Mouse (Mus musculus): ENCODE results near the gene Nceh1.

The Nceh1 gene

GRCm38 (mm10) chr3:27188386-27188785, 5.6 kb downstream of the Nceh1 start:
- in situ Hi-C loops (cut with MboI; ENCODE audit: low pct_unique_long_range_greater_than_20kb in 1 of 2, low sequenced_read_pairs in 2 of 2, unreplicated experiment in 1 of 2), result no loop called here

DNA sequence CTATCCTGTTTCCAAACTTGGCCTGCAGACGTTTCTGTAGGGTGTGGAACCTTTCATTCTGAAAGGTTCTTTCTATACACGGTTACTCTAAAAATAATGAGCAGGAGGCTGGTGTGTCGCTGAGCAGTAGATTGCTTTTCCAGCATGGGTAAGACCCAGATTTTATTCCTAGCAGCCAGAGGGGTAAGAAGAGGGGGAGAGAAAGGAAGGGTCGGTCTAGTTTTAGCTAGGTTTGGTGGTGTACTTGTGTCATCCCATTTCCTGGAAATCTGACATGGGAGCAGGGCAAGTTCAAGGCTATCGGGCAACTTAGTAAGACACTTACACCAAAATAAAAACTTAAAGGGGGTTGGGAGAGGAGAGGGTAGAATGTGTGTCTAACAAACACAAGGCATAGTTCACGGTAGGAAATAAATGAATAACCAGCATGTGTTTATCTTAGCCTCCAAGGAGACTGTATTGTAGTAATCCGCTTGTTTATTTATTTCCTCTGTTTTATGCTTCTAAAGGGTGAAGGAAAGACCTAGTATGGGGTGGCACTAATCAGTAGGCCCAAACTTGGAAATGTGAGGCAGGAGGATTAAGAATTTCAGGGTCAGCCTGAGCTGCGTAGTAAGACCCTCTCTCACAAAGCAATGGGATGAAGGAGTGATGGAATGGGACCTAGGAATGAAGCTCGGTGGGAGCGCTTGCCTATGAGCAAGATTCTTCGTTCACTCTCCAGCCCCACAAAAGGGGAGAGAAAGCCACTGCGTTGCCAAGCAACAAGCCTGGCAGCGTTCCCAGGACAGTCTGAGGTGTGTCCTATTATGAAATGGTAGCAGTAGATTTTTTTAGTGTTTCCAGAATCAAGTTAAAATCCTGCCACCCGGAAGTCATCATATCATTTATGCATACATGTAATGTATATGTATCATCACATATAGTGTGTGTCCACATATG, 6.8 kb downstream of the Nceh1 start:
- in situ Hi-C loops (cut with MboI; ENCODE audit: low pct_unique_long_range_greater_than_20kb in 1 of 2, low sequenced_read_pairs in 2 of 2, unreplicated experiment in 1 of 2), result no loop called here

DNA sequence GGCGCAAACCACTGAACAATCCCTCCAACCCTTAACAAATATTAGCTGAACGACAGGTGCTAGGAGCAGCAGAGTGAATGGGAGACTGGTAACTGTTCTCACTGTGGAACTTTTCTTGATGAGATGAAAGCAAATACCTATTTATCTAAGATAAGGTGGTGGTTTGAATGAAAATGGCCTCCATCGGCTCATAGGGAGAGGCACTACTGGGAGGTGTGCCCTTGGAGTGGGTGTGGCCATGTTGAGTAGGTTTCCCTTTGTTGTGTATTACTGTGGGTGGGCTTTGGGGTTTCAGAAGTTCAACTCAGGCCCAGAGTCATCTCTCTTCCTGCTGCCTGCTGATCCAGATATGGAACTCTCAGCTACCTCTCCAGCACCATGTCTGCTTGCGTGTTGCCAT, 8.1 kb downstream of the Nceh1 start:
- in situ Hi-C loops (cut with MboI; ENCODE audit: low pct_unique_long_range_greater_than_20kb in 1 of 2, low sequenced_read_pairs in 2 of 2, unreplicated experiment in 1 of 2), result no loop called here

- in situ Hi-C loops (cut with MboI; ENCODE audit: low pct_unique_long_range_greater_than_20kb in 1 of 2, low sequenced_read_pairs in 2 of 2, unreplicated experiment in 1 of 2), result no loop called here
Measured at GRCm38 (mm10) chr3:27191856-27192255, 9.1 kb downstream of the Nceh1 start.

GRCm38 (mm10) chr3:27193844-27194317, 11.1 kb downstream of the Nceh1 start:
- in situ Hi-C loops (cut with MboI; ENCODE audit: low pct_unique_long_range_greater_than_20kb in 1 of 2, low sequenced_read_pairs in 2 of 2, unreplicated experiment in 1 of 2), result no loop called here

- in situ Hi-C loops (cut with MboI; ENCODE audit: low pct_unique_long_range_greater_than_20kb in 1 of 2, low sequenced_read_pairs in 2 of 2, unreplicated experiment in 1 of 2), result no loop called here
Measured at GRCm38 (mm10) chr3:27195153-27195552, 12.4 kb downstream of the Nceh1 start.

- in situ Hi-C loops (cut with MboI; ENCODE audit: low pct_unique_long_range_greater_than_20kb in 1 of 2, low sequenced_read_pairs in 2 of 2, unreplicated experiment in 1 of 2), result no loop called here
Measured at GRCm38 (mm10) chr3:27195573-27196227, 12.9 kb downstream of the Nceh1 start.

DNA sequence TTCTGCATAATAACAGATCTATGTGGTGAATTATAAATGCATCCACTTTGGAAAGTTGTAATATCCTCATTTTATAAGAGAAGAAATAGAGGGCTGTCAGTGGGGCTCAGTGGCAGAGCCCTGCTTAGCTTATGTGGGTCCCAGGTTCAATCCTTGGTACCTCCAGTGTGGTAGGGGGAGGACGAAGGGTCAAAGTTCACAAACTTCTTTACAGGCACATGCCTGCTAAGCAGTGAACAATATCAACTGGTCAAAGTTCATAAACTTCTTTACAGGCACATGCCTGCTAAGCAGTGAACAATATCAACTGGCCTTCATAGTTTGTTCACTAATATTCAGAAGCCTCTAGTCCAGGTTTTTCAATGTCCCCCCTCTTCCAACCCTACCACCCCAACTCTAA, 13.8 kb downstream of the Nceh1 start:
- in situ Hi-C loops (cut with MboI; ENCODE audit: low pct_unique_long_range_greater_than_20kb in 1 of 2, low sequenced_read_pairs in 2 of 2, unreplicated experiment in 1 of 2), result no loop called here

- in situ Hi-C loops (cut with MboI; ENCODE audit: low pct_unique_long_range_greater_than_20kb in 1 of 2, low sequenced_read_pairs in 2 of 2, unreplicated experiment in 1 of 2), result no loop called here
Measured at GRCm38 (mm10) chr3:27197816-27198215, 15.1 kb downstream of the Nceh1 start.

DNA sequence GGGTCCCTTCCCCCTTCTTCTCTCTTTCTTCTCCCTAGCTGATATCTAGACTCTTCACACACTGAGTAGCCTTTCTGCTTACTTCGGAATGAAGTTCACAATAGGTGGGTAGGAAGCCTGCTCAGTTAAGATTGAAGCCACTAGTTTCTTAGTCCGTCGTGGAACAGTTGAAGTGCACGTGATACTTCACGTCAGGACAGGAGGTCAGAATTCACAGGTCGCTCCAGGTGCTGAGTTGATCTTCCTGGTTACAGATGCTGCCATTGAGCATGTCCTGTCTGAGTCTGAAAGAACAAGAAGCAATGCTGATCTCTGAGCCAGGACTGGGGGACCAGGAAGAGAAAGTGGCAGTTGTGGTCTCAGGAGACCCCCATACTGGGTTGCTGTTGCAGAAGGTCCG, 16.4 kb downstream of the Nceh1 start:
- in situ Hi-C loops (cut with MboI; ENCODE audit: low pct_unique_long_range_greater_than_20kb in 1 of 2, low sequenced_read_pairs in 2 of 2, unreplicated experiment in 1 of 2), result no loop called here

DNA sequence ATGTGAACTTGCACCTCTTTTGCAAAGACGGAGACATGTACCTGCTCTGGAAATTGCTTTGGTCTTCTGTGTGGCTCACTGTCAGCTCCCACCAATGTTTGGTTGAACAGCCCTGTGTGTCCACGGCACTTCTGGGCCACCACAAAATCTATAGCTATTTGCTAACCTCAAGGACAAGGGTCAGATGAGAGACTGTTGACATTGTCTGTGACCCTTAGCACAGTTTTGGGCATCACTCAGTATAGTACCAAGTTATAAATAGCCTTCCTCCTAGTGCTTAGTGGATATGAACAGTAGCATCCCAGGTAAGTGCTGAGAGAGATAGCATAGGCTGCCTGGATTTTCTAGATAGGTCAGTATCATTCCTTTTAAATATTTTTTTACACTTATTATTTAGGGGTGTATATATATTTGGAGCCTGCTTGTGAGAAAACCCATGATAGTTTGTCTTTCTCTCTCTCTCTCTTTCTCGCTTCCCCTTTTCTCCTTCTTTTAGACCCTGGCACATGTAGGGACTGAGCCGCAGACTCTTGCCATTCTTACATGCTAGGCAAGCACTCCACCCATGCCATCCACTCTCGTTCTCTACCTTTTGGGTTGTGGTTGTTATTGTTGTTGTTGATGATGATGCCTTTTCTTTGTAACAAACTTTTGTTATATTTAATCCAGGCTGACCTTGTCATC, 19.1 kb downstream of the Nceh1 start:
- in situ Hi-C loops (cut with MboI; ENCODE audit: low pct_unique_long_range_greater_than_20kb in 1 of 2, low sequenced_read_pairs in 2 of 2, unreplicated experiment in 1 of 2), result no loop called here

- in situ Hi-C loops (cut with MboI; ENCODE audit: low pct_unique_long_range_greater_than_20kb in 1 of 2, low sequenced_read_pairs in 2 of 2, unreplicated experiment in 1 of 2), result no loop called here
Measured at GRCm38 (mm10) chr3:27205068-27205467, 22.3 kb downstream of the Nceh1 start.

GRCm38 (mm10) chr3:27205514-27206220, 22.9 kb downstream of the Nceh1 start:
- in situ Hi-C loops (cut with MboI; ENCODE audit: low pct_unique_long_range_greater_than_20kb in 1 of 2, low sequenced_read_pairs in 2 of 2, unreplicated experiment in 1 of 2), result no loop called here

DNA sequence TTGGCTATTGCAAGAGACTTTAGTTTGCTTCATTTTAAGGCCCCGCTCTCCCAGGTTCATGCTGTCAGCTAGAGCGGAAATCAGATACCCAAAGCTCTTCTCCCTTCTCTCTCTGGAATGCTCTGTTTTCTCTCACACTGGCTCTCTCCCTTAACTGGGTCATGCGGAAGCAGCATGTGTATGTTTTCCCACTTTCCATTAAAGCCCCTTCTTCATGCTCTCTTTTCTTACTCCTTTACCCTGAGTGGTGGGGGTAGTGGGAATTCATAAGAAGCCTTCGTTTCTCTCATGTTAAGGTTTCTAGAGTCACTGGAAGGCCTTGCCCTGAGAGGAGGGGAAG, 23.4 kb downstream of the Nceh1 start:
- in situ Hi-C loops (cut with MboI; ENCODE audit: low pct_unique_long_range_greater_than_20kb in 1 of 2, low sequenced_read_pairs in 2 of 2, unreplicated experiment in 1 of 2), result no loop called here

GRCm38 (mm10) chr3:27206577-27206976, 23.8 kb downstream of the Nceh1 start:
- in situ Hi-C loops (cut with MboI; ENCODE audit: low pct_unique_long_range_greater_than_20kb in 1 of 2, low sequenced_read_pairs in 2 of 2, unreplicated experiment in 1 of 2), result no loop called here

DNA sequence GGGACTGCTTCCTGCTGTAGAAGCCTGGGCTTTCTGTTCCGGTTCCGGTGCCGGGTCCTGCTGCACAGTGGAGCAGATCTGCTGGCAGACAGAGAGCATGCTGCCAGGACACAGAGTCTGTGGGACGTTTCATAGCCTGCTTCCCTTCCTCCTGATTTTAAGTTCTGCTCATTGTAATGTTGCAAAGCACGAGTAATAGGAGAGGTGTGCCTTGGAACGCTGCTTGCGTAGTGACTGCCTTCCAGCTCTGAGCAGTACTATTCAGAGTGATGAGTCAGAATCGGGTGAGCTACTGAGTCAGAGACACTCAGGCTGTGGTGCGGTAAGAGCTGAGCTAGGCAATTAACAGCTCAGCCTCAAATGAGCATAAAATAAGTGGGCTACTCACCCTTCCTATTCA, 26.9 kb downstream of the Nceh1 start:
- in situ Hi-C loops (cut with MboI; ENCODE audit: low pct_unique_long_range_greater_than_20kb in 1 of 2, low sequenced_read_pairs in 2 of 2, unreplicated experiment in 1 of 2), result no loop called here

- in situ Hi-C loops (cut with MboI; ENCODE audit: low pct_unique_long_range_greater_than_20kb in 1 of 2, low sequenced_read_pairs in 2 of 2, unreplicated experiment in 1 of 2), result no loop called here
Measured at GRCm38 (mm10) chr3:27210271-27210670, 27.5 kb downstream of the Nceh1 start.

GRCm38 (mm10) chr3:27214016-27214816, 31.5 kb downstream of the Nceh1 start:
- in situ Hi-C loops (cut with MboI; ENCODE audit: low pct_unique_long_range_greater_than_20kb in 1 of 2, low sequenced_read_pairs in 2 of 2, unreplicated experiment in 1 of 2), result no loop called here

Data from mouse embryonic stem cell (cell line).